Mouse (Mus musculus) ES-Bruce4 (cell line): ENCODE measurements at regions not wholly inside any gene's neighbourhood (a gene's known extent, or its start where the extent isn't known, plus 50 kb on each side); places are given as distances from the start of the nearest gene placed in this dataset.

Source experiments
- CTCF ChIP-seq: IDR thresholded peaks from one replicate; pipeline ENCODE4 v1.8.1; 2011; ENCODE audit warnings: low read depth, low read length
- POLR2A ChIP-seq: IDR thresholded peaks from one replicate; pipeline ENCODE4 v1.8.1; 2011; ENCODE audit warnings: low read length; ENCODE audit not compliant: insufficient read depth

GRCm38 (mm10) chr3:129471332-129471731, 60.8 kb upstream of the Elovl6 start:
- TF ChIP-seq POLR2A (no peak), CTCF (no peak)
